In the genomic region with DNA sequence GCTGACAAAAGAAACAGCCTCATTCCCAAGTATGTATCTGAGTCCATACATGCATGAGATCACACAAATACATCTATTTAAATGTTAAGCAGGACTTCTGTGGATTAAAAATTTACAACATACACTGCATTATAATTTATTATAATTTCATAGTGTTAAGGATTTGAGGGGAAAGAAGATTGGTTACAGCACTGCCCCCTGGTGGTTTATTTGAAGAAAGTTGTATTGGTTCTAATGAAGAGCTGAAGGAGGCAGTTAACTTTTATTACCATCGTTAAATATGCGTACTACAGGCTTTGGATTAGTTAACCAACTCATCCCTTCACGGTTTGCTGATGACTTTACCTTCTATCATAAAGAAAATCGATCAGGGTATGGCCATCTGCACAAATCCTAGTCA, we compare ENCODE assay signal across 10 mouse cellular contexts. TPM values are rescaled to one million over a fixed set of nuclear protein-coding genes. Genes with fewer than 3 reads are reported as not detected.
DNase-seq lines count a peak whose midpoint lies in the region; ATAC-seq lines count a peak whose summit lies in the region.
"Had no signal": no experiment of that assay in that cellular context is flagged by ENCODE, and none has a peak within 500 bp of the region (broad histone marks: within the 10 kb centered on the region; RNA-seq: fewer than 3 reads in every experiment).

No protein-coding gene starts in this region.

- ATAC-seq in embryonic facial prominence, embryonic 11.5 days (replicated peaks; ENCODE audit: insufficient number of reproducible peaks, low FRiP score, low TSS enrichment, low read depth) = no peak

- peak; percentile 60 for DNase-seq in embryonic facial prominence, embryonic 11.5 days (ENCODE audit: low spot score)
- DNase-seq in embryonic facial prominence, embryonic 10.5 days (ENCODE audit: low spot score) = no peak
- DNase-seq in left cerebral cortex, postnatal 14 days (ENCODE audit: low spot score in 2 of 2) = peak; percentile 33 to 38
- no peak for DNase-seq in left cerebral cortex, postnatal 4 days
- peak; percentile 79 for DNase-seq in NIH3T3 (ENCODE audit: low read depth)
- peak; percentile 43 for DNase-seq in lung, postnatal 10 days
- DNase-seq in right cerebral cortex, postnatal 25 days = no peak
- no peak for DNase-seq in urinary bladder, postnatal 36 days (ENCODE audit: low spot score in 2 of 2)

- no peak overlapping the region for H3K27ac ChIP-seq in embryonic facial prominence, embryonic 11.5 days (replicated peaks; ENCODE audit: low read depth, low read length)
- H3K27ac ChIP-seq in embryonic facial prominence, embryonic 10.5 days (replicated peaks) = no peak overlapping the region
- H3K27ac ChIP-seq: embryonic facial prominence, embryonic 12.5 days; limb, embryonic 13.5 days had no signal

- no peak overlapping the region for H3K4me3 ChIP-seq in embryonic facial prominence, embryonic 11.5 days (ENCODE audit: low read depth, low read length)
- H3K4me3 ChIP-seq in embryonic facial prominence, embryonic 10.5 days = no peak overlapping the region
- H3K4me3 ChIP-seq: embryonic facial prominence, embryonic 12.5 days; limb, embryonic 13.5 days had no signal

- no peaks in the 10 kb centered on the region for H3K9me3 ChIP-seq in embryonic facial prominence, embryonic 11.5 days (replicated peaks; ENCODE audit: control insufficient read depth, low read length)
- no peaks in the 10 kb centered on the region for H3K9me3 ChIP-seq in embryonic facial prominence, embryonic 10.5 days
- H3K9me3 ChIP-seq: embryonic facial prominence, embryonic 12.5 days; limb, embryonic 13.5 days had no signal

- WGBS in embryonic facial prominence, embryonic 11.5 days = 17% methylated on average over 4 of the region's 4 CpGs
- WGBS in embryonic facial prominence, embryonic 10.5 days = 16% methylated on average over 4 of the region's 4 CpGs

- H3K27me3 ChIP-seq in embryonic facial prominence, embryonic 11.5 days (ENCODE audit: control insufficient read depth, insufficient read depth, low read length) = no peaks in the 10 kb centered on the region
- no peaks in the 10 kb centered on the region for H3K27me3 ChIP-seq in embryonic facial prominence, embryonic 10.5 days (replicated peaks; ENCODE audit: low read depth, poor library complexity, severe bottlenecking)
- H3K27me3 ChIP-seq: embryonic facial prominence, embryonic 12.5 days; limb, embryonic 13.5 days had no signal

- H3K36me3 ChIP-seq in embryonic facial prominence, embryonic 11.5 days (replicated peaks; ENCODE audit: control insufficient read depth, insufficient read depth, low read depth, low read length) = no peaks in the 10 kb centered on the region
- H3K36me3 ChIP-seq in embryonic facial prominence, embryonic 10.5 days (replicated peaks) = no peaks in the 10 kb centered on the region
- H3K36me3 ChIP-seq: embryonic facial prominence, embryonic 12.5 days; limb, embryonic 13.5 days had no signal

- H3K4me2 ChIP-seq in embryonic facial prominence, embryonic 11.5 days (ENCODE audit: low read depth, low read length) = no peak overlapping the region
- H3K4me2 ChIP-seq: embryonic facial prominence, embryonic 12.5 days; limb, embryonic 13.5 days had no signal

- H3K4me1 ChIP-seq in embryonic facial prominence, embryonic 11.5 days (ENCODE audit: control insufficient read depth, insufficient read depth, low read length) = no peaks in the 10 kb centered on the region
- H3K4me1 ChIP-seq in embryonic facial prominence, embryonic 10.5 days = peaks cover 28% of the 10 kb centered on the region

- no peak overlapping the region for H3K9ac ChIP-seq in embryonic facial prominence, embryonic 11.5 days (replicated peaks; ENCODE audit: low read length)
- H3K9ac ChIP-seq: embryonic facial prominence, embryonic 12.5 days; limb, embryonic 13.5 days had no signal

- intact Hi-C loops in left cerebral cortex, postnatal 14 days (cut with DNase I) = no loop called here
- intact Hi-C loops in left cerebral cortex, postnatal 4 days (cut with DNase I) = loop anchor here (10.0 kb wide), 1 partner anchor 210 kb away; no protein-coding TSS in a partner anchor

RNA-seq across cellular contexts. Expression of a gene that starts 3.9 kb away (rescaled TPM):
- 5.7 and 6.6 TPM in 2 replicates for polyA plus RNA-seq in embryonic facial prominence, embryonic 11.5 days (2014; fragmentation: Nextera tagmentation; extraction: Ambion mirVana)
- 6.7 and 7.0 TPM in 2 replicates for polyA plus RNA-seq in embryonic facial prominence, embryonic 10.5 days (2016; fragmentation: Nextera tagmentation; extraction: Ambion mirVana)
- 10 to 100 TPM; 16.6 to 17.3 TPM for total RNA-seq in left cerebral cortex, postnatal 14 days (2021)
- total RNA-seq in left cerebral cortex, postnatal 4 days (2021) = 10 to 100 TPM; 37.3 to 41.0 TPM

Comparison
In these comparisons a context has a peak if more than half of its experiments do, and no peak if none do; other contexts are left out.
1. DNase-seq: peak in embryonic facial prominence, embryonic 11.5 days (single experiment), left cerebral cortex, postnatal 14 days (2 of 2), NIH3T3 (single experiment) and lung, postnatal 10 days (single experiment); none in embryonic facial prominence, embryonic 10.5 days (single experiment), left cerebral cortex, postnatal 4 days (single experiment), right cerebral cortex, postnatal 25 days (single experiment) and urinary bladder, postnatal 36 days (0 of 2).